Mouse (Mus musculus): ENCODE data around the gene Gm49361.

- TF ChIP-seq CTCF (IDR thresholded peaks at IDR 0.05; ENCODE audit: low read depth, low read length) (peak; percentile 57; the same call in 1 of the 2 replicates), POLR2A (IDR thresholded peaks at IDR 0.05; ENCODE audit: extremely low read depth, insufficient read depth, low read length) (no peak)
These were observed 61.3 kb downstream of the Gm49361 start for GRCm38 (mm10) chr14:57684579-57684978.
